In the genomic region with DNA sequence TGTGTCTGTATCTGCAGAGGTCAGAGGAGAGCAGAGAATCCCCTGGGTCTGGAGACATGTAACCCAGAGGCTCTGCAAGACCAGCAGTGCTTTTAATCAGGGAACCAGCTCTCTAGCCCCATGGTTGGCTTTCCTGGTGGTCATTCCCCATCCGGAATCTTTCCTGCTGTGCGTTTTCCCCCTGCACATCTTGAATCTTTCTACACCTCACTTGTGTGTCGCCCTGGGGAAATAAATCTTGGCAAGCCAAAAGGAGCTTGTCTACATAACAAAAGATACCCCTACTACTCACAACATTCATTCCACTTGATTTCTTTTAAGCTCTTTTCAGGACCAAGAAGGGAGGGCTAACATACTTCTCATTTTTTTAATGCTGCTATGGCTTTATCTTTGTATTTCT, we compare ENCODE assay signal across 23 mouse cellular contexts.
A peak's percentile ranks its signal among the peaks of the same experiment; 100 is the strongest.
DNase-seq lines count a peak whose midpoint lies in the region; ATAC-seq and TF ChIP-seq lines count a peak whose summit lies in the region.
"Had no signal": no experiment of that assay in that cellular context is flagged by ENCODE, and none has a peak within 500 bp of the region (broad histone marks: within the 10 kb centered on the region; RNA-seq: fewer than 3 reads in every experiment).

No protein-coding gene starts in this region.

- no peaks in the 10 kb centered on the region for H3K27me3 ChIP-seq in embryonic facial prominence, embryonic 14.5 days (replicated peaks; ENCODE audit: control insufficient read depth, insufficient read depth, low read length)
- no peaks in the 10 kb centered on the region for H3K27me3 ChIP-seq in embryonic facial prominence, embryonic 10.5 days (replicated peaks; ENCODE audit: low read depth, poor library complexity, severe bottlenecking)
- no peaks in the 10 kb centered on the region for H3K27me3 ChIP-seq in midbrain, embryonic 11.5 days (ENCODE audit: control insufficient read depth, insufficient read depth, low read length)
- H3K27me3 ChIP-seq in midbrain, embryonic 13.5 days: no peaks in the 10 kb centered on the region
- H3K27me3 ChIP-seq: embryonic facial prominence, embryonic 12.5 days; embryonic facial prominence, embryonic 15.5 days; forebrain, embryonic 13.5 days had no signal

- peak; percentile 39 for DNase-seq in embryonic facial prominence, embryonic 14.5 days (ENCODE audit: low spot score)
- DNase-seq in embryonic facial prominence, embryonic 10.5 days (ENCODE audit: low spot score): no peak
- peak; percentile 70 for DNase-seq in midbrain, embryonic 11.5 days (ENCODE audit: low spot score, missing footprints)
- DNase-seq in brain, embryonic 14.5 days (ENCODE audit: low read depth): peak; percentile 61
- no peak for DNase-seq in left cerebral cortex, adult 11 months (ENCODE audit: low spot score)
- DNase-seq in heart, postnatal 10 days: no peak
- DNase-seq: adrenal gland, adult 8-10 months; adrenal gland, postnatal 14 days; adrenal gland, postnatal 36 days; cerebellum, adult 11 months; cerebellum, adult 18-20 months; cerebellum, adult 8-10 months; cerebellum, adult 9-11 months; cerebellum, postnatal 14 days; cerebellum, postnatal 36 days had no signal

- no peak for TF ChIP-seq CTCF in brain, embryonic 14.5 days (IDR thresholded peaks at IDR 0.05; ENCODE audit: borderline replicate concordance, extremely low read depth, insufficient read depth, insufficient read length)

- no peak overlapping the region for H3K9ac ChIP-seq in embryonic facial prominence, embryonic 14.5 days (ENCODE audit: low read depth, low read length)
- no peak overlapping the region for H3K9ac ChIP-seq in midbrain, embryonic 11.5 days (ENCODE audit: low read length)
- no peak overlapping the region for H3K9ac ChIP-seq in midbrain, embryonic 13.5 days (replicated peaks)
- H3K9ac ChIP-seq: embryonic facial prominence, embryonic 12.5 days; embryonic facial prominence, embryonic 15.5 days; forebrain, embryonic 13.5 days had no signal

- H3K9me3 ChIP-seq in embryonic facial prominence, embryonic 14.5 days (ENCODE audit: control insufficient read depth, low read length): no peaks in the 10 kb centered on the region
- no peaks in the 10 kb centered on the region for H3K9me3 ChIP-seq in embryonic facial prominence, embryonic 10.5 days
- no peaks in the 10 kb centered on the region for H3K9me3 ChIP-seq in midbrain, embryonic 11.5 days (ENCODE audit: control insufficient read depth, low read length)
- H3K9me3 ChIP-seq in midbrain, embryonic 13.5 days: no peaks in the 10 kb centered on the region
- H3K9me3 ChIP-seq: embryonic facial prominence, embryonic 12.5 days; embryonic facial prominence, embryonic 15.5 days; forebrain, embryonic 10.5 days; forebrain, embryonic 13.5 days had no signal

- no peak for ATAC-seq in embryonic facial prominence, embryonic 14.5 days (ENCODE audit: low read depth)
- ATAC-seq in midbrain, embryonic 11.5 days (ENCODE audit: low FRiP score): no peak
- ATAC-seq in midbrain, embryonic 13.5 days: no peak
- ATAC-seq: activated CD4-positive, CD25-positive, alpha-beta regulatory T cell, adult 4 months; forebrain, embryonic 13.5 days; forebrain, embryonic 16.5 days had no signal

- WGBS in embryonic facial prominence, embryonic 14.5 days: 35% methylated on average over 3 of the region's 3 CpGs
- 49% methylated on average over 3 of the region's 3 CpGs for WGBS in embryonic facial prominence, embryonic 10.5 days
- 30% methylated on average over 3 of the region's 3 CpGs for WGBS in midbrain, embryonic 11.5 days
- 25% methylated on average over 3 of the region's 3 CpGs for WGBS in midbrain, embryonic 13.5 days

- no peak overlapping the region for H3K4me2 ChIP-seq in embryonic facial prominence, embryonic 14.5 days (ENCODE audit: low read depth, low read length)
- H3K4me2 ChIP-seq in midbrain, embryonic 11.5 days: no peak overlapping the region
- H3K4me2 ChIP-seq in midbrain, embryonic 13.5 days (replicated peaks): no peak overlapping the region
- H3K4me2 ChIP-seq: embryonic facial prominence, embryonic 12.5 days; embryonic facial prominence, embryonic 15.5 days; forebrain, embryonic 13.5 days had no signal

- no peak for TF ChIP-seq POLR2A in brain, embryonic 14.5 days (IDR thresholded peaks at IDR 0.05; ENCODE audit: borderline replicate concordance, extremely low read depth, insufficient read depth, insufficient read length, poor library complexity, severe bottlenecking)

- no peak overlapping the region for H3K27ac ChIP-seq in embryonic facial prominence, embryonic 14.5 days (replicated peaks; ENCODE audit: low read depth, low read length)
- H3K27ac ChIP-seq in embryonic facial prominence, embryonic 10.5 days (replicated peaks): no peak overlapping the region
- H3K27ac ChIP-seq in midbrain, embryonic 11.5 days (ENCODE audit: low read depth, low read length): no peak overlapping the region
- H3K27ac ChIP-seq in midbrain, embryonic 13.5 days: no peak overlapping the region
- H3K27ac ChIP-seq: embryonic facial prominence, embryonic 12.5 days; embryonic facial prominence, embryonic 15.5 days; forebrain, embryonic 10.5 days; forebrain, embryonic 13.5 days had no signal

- intact Hi-C loops in heart, postnatal 10 days (cut with DNase I): no loop called here

- no peaks in the 10 kb centered on the region for H3K36me3 ChIP-seq in embryonic facial prominence, embryonic 14.5 days (ENCODE audit: control insufficient read depth, insufficient read depth, low read length)
- H3K36me3 ChIP-seq in embryonic facial prominence, embryonic 10.5 days (replicated peaks): no peaks in the 10 kb centered on the region
- H3K36me3 ChIP-seq in midbrain, embryonic 11.5 days (ENCODE audit: control insufficient read depth, insufficient read depth, low read length): no peaks in the 10 kb centered on the region
- no peaks in the 10 kb centered on the region for H3K36me3 ChIP-seq in midbrain, embryonic 13.5 days
- H3K36me3 ChIP-seq: embryonic facial prominence, embryonic 12.5 days; embryonic facial prominence, embryonic 15.5 days; forebrain, embryonic 10.5 days had no signal

- H3K4me1 ChIP-seq in embryonic facial prominence, embryonic 14.5 days (ENCODE audit: control insufficient read depth, insufficient read depth, low read length): no peaks in the 10 kb centered on the region
- H3K4me1 ChIP-seq in embryonic facial prominence, embryonic 10.5 days: no peaks in the 10 kb centered on the region
- H3K4me1 ChIP-seq in midbrain, embryonic 11.5 days (ENCODE audit: control insufficient read depth, insufficient read depth, low read length): peaks cover 3% of the 10 kb centered on the region; the same call in 1 of the 2 replicates
- peaks cover 29% of the 10 kb centered on the region for H3K4me1 ChIP-seq in midbrain, embryonic 13.5 days (replicated peaks)
- H3K4me1 ChIP-seq: embryonic facial prominence, embryonic 12.5 days; embryonic facial prominence, embryonic 15.5 days had no signal

- no peak overlapping the region for H3K4me3 ChIP-seq in embryonic facial prominence, embryonic 14.5 days (ENCODE audit: low read depth, low read length)
- no peak overlapping the region for H3K4me3 ChIP-seq in embryonic facial prominence, embryonic 10.5 days
- H3K4me3 ChIP-seq in midbrain, embryonic 11.5 days (ENCODE audit: low read depth, low read length): no peak overlapping the region
- H3K4me3 ChIP-seq in midbrain, embryonic 13.5 days (replicated peaks): no peak overlapping the region
- H3K4me3 ChIP-seq: embryonic facial prominence, embryonic 12.5 days; embryonic facial prominence, embryonic 15.5 days; erythroblast, embryonic 14.5 days; forebrain, embryonic 10.5 days; forebrain, embryonic 13.5 days had no signal

Comparison
In these comparisons a context has a peak if more than half of its experiments do, and no peak if none do; other contexts are left out.
1. DNase-seq: peak in embryonic facial prominence, embryonic 14.5 days (single experiment), midbrain, embryonic 11.5 days (single experiment) and brain, embryonic 14.5 days (single experiment); none in embryonic facial prominence, embryonic 10.5 days (single experiment), left cerebral cortex, adult 11 months (single experiment) and heart, postnatal 10 days (0 of 2).